Mouse (Mus musculus) intestine, postnatal 0 days (tissue): Measurements from ENCODE around the gene Adgrf3. TPM values are rescaled to one million over a fixed set of nuclear protein-coding genes. Genes with fewer than 3 reads are reported as not detected.

Source experiments
- ATAC-seq: fragments of 200-750 bp; cut with Nextera tagmentation; 2 replicates; pipeline ENCODE4 v1.8.0; 2017; ENCODE audit warnings: mild to moderate bottlenecking, moderate TSS enrichment, moderate library complexity
- H3K27ac ChIP-seq: fragments of 300-500 bp; sonication (generic); 2 replicates; pipeline ENCODE4 v1.5.1; 2014; ENCODE audit warnings: mild to moderate bottlenecking, low read depth, low read length, moderate library complexity
- H3K27me3 ChIP-seq: fragments of 300-500 bp; sonication (generic); replicated peaks from 2 replicates; pipeline ENCODE4 v1.6.1; 2014; ENCODE audit warnings: low read length, mixed read lengths; ENCODE audit not compliant: control insufficient read depth, insufficient read depth
- H3K36me3 ChIP-seq: fragments of 300-500 bp; sonication (generic); 2 replicates; pipeline ENCODE4 v1.6.1; 2014; ENCODE audit warnings: mild to moderate bottlenecking, moderate library complexity; ENCODE audit not compliant: control insufficient read depth, insufficient read depth
- H3K4me1 ChIP-seq: fragments of 300-500 bp; sonication (generic); replicated peaks from 2 replicates; pipeline ENCODE4 v1.6.1; 2014; ENCODE audit warnings: antibody characterized with exemption, low read length, mixed read lengths; ENCODE audit not compliant: control insufficient read depth, insufficient read depth
- H3K4me2 ChIP-seq: fragments of 300-500 bp; sonication (generic); replicated peaks from 2 replicates; pipeline ENCODE4 v1.6.1; 2014; ENCODE audit warnings: low read depth, mild to moderate bottlenecking, moderate library complexity
- H3K4me3 ChIP-seq: fragments of 300-500 bp; sonication (generic); 2 replicates; pipeline ENCODE4 v1.5.1; 2014; ENCODE audit warnings: low read depth, low read length
- H3K9ac ChIP-seq: fragments of 300-500 bp; sonication (generic); 2 replicates; pipeline ENCODE4 v1.6.1; 2014; ENCODE audit warnings: mild to moderate bottlenecking, low read depth, low read length
- H3K9me3 ChIP-seq: fragments of 300-500 bp; sonication (generic); 2 replicates; pipeline ENCODE4 v1.6.1; 2016; ENCODE audit warnings: mixed run types; ENCODE audit not compliant: control insufficient read depth
- CTCF ChIP-seq: sonication (generic); IDR thresholded peaks from 2 replicates; pipeline ENCODE4 v1.5.1; 2016; ENCODE audit warnings: low read depth, mild to moderate bottlenecking, control low read depth, antibody characterized with exemption, moderate library complexity
- WGBS: fragments of 180-500 bp; shearing (Covaris S2); extraction: QIAGEN DNeasy Blood & Tissue Kit; methylation state at CpG from one replicate; pipeline ENCODE4 v1.1.7; 2014; 5-methylcytosine and 5-hydroxymethylcytosine counted together
- polyA plus RNA-seq: library from polyadenylated mRNA; unstranded; fragments of >200 nt; fragmentation: Nextera tagmentation; extraction: Ambion mirVana; gene quantifications from 2 replicates; pipeline ENCODE4 v1.2.1, GENCODE M21; 2015

Gene Adgrf3
- polyA plus RNA-seq, 1 experiment from 2014 or later, result 0.07 TPM

DNA sequence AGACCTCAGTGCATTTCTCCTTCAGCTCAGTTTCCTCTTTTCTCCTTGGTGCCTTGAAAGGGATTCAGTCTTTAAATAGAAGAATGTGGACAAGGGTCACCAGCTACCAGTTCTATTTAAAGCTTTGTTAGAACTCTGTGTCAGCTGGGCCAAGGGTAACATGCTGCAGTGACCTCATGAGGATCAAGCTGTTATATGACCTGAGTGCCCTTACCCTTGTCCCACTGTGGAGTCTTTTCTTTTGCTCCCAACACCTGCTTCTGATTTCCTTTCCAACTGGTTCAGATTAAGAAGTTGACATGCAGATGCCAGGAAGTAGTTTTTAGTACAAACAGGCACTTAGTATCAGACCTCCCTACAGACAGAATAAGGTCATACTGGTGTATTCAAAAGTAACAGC lies 33.4 kb downstream of the Adgrf3 start:
- peak overlapping the region; percentile 62; the same call in 1 of the 2 replicates for H3K27ac ChIP-seq
- ATAC-seq, result no peak
- no peak overlapping the region for H3K4me2 ChIP-seq
- no peak overlapping the region for H3K4me3 ChIP-seq
- no peaks in the 10 kb centered on the region for H3K9me3 ChIP-seq
- H3K4me1 ChIP-seq, result no peaks in the 10 kb centered on the region
- no peak overlapping the region for H3K9ac ChIP-seq
- no peak for TF ChIP-seq CTCF
- no peaks in the 10 kb centered on the region for H3K27me3 ChIP-seq
- peaks cover 53% of the 10 kb centered on the region for H3K36me3 ChIP-seq

DNA sequence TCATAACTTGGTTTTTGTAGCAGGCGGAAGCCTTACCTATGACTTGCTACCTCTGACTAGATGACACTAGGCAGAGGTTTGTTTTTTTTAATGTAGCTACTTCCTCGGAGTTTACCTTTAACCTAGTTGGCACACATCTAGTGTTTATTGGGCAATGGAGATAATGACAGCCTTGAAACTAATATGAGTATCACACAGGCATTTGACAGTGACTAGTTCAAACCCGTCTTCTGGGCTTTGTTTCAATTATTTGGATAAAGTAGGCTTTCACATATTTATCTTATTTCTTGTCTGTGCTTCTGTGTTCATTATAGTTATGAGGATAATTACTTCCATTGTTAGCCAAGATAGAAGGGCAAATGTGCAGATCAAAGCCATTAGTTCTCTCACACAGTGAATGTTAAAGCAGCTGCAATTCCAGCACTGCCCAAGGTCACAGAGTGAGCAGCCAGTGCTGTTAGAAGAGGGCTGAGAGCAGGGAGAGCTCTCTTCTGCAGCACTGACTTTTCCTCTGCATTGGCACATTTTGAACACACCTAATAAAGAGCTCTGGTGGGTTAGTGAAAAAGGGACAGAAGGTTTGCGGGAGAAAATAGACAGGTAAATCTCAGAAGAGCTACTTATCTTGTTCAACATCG lies 35.1 kb downstream of the Adgrf3 start:
- Histone ChIP-seq H3K27ac (peak overlapping the region; percentile 78), H3K36me3 (peaks cover 39% of the 10 kb centered on the region), H3K27me3 (no peaks in the 10 kb centered on the region), H3K4me3 (no peak overlapping the region), H3K4me2 (no peak overlapping the region), H3K9ac (no peak overlapping the region), H3K9me3 (no peaks in the 10 kb centered on the region), H3K4me1 (no peaks in the 10 kb centered on the region)
- peak; percentile 76 for ATAC-seq
- 55% methylated on average over 5 of the region's 5 CpGs for WGBS
- TF ChIP-seq CTCF, result no peak

DNA sequence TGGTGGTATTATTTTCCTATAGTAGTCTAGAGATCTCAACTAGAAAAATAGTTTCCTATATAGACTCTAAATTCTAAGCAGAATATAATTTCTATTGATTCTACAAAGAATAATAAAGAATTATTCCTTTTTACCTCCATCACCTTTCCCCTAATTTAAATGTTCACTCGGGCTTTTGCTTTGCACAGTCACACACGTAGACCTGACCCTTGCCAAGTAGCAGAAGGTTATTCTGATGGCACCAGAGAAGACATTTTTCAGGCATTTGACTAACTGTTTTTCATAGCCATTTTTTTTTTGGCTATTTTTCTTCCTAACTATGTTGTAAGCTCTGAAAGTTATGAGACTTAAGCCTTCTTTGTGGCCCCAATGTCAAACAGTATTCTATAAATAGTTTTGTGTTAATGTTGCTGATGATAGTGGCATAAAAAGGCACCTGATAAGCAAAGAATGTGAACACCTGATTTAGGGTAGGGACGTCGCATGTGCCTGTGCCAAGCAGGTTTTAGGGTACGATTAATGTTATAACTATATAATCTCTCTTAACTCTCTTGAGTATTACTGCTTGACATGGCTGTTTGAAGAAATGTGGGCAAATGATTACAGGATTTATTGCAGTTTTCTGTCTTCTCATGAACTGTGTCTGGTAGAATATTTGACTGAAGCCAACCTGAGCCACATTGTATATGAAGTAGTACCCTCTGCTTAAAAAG lies 40.1 kb downstream of the Adgrf3 start:
- Histone ChIP-seq H3K9me3 (no peaks in the 10 kb centered on the region), H3K4me1 (no peaks in the 10 kb centered on the region), H3K9ac (no peak overlapping the region), H3K36me3 (peaks cover 12% of the 10 kb centered on the region), H3K27ac (peak overlapping the region; percentile 35), H3K27me3 (no peaks in the 10 kb centered on the region), H3K4me2 (no peak overlapping the region), H3K4me3 (no peak overlapping the region)
- WGBS, result 52% methylated on average over 5 of the region's 5 CpGs
- TF ChIP-seq CTCF, result no peak
- no peak for ATAC-seq

DNA sequence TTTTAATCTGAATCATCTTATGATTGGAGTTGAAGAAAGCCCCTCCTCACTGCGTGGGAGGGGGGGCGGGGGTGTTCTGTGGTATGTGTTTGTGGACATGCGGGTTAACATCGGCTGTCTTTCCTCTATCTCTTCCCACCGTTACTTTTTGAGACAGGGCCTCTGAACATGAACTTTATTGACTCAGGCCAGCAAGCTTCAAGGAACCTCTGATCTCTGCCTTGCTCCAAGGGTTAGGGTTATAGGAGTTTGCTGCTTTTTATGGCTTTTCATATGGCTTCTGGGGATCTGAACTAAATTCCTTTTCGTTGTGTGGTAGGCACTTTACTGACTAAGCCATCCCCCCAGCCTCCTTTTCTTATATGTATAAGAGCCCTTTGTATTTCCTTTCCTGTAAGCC lies 43.2 kb downstream of the Adgrf3 start:
- peak; percentile 69 for ATAC-seq
- Histone ChIP-seq H3K27ac (peak overlapping the region; percentile 70), H3K9ac (no peak overlapping the region), H3K36me3 (no peaks in the 10 kb centered on the region), H3K4me1 (0 out of 2 replicates have a peak, but pooled peaks cover 9% of the 10 kb centered on the region), H3K4me2 (peak overlapping the region; percentile 44), H3K4me3 (no peak overlapping the region), H3K9me3 (no peaks in the 10 kb centered on the region), H3K27me3 (no peaks in the 10 kb centered on the region)
- 46% methylated on average over 6 of the region's 6 CpGs for WGBS
- no peak for TF ChIP-seq CTCF

DNA sequence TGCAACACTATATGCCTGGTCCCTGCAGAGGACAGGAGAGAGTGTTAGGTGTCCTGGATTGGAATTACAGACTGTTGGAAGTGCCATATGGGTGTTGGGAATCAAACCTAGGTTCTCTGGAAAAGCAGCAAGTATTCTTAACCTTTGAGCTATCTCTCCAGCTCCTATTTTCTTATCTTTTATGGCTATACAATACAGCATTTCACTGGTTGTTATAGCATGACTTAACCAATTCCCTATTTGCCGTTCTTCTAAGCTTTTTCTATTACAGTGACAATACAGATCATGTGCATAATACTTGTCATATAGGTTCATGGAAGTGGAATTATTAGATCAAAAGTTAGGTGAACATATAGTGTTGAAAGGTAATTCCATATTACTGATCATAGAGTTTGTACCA lies 43.7 kb downstream of the Adgrf3 start:
- H3K9ac ChIP-seq, result no peak overlapping the region
- peak overlapping the region; percentile 70 for H3K27ac ChIP-seq
- peak; percentile 70 for ATAC-seq
- 0 out of 2 replicates have a peak, but pooled peaks cover 9% of the 10 kb centered on the region for H3K4me1 ChIP-seq
- 38% methylated on average over 1 of the region's 1 CpGs for WGBS
- no peak overlapping the region for H3K4me3 ChIP-seq
- H3K27me3 ChIP-seq, result no peaks in the 10 kb centered on the region
- TF ChIP-seq CTCF, result no peak
- H3K36me3 ChIP-seq, result no peaks in the 10 kb centered on the region
- H3K4me2 ChIP-seq, result peak overlapping the region; percentile 44; the same call in 1 of the 2 replicates
- H3K9me3 ChIP-seq, result no peaks in the 10 kb centered on the region

- H3K9ac ChIP-seq, result no peak overlapping the region
- WGBS, result 71% methylated on average over 6 of the region's 6 CpGs
- TF ChIP-seq CTCF, result no peak
Measured at GRCm38 (mm10) chr5:30159601-30160000, 45.9 kb downstream of the Adgrf3 start.

More at GRCm38 (mm10) chr5:30159601-30160000, 45.9 kb downstream of the Adgrf3 start:
- H3K4me1 ChIP-seq, result 0 out of 2 replicates have a peak, but pooled peaks cover 9% of the 10 kb centered on the region
- H3K27me3 ChIP-seq, result no peaks in the 10 kb centered on the region
- H3K9me3 ChIP-seq, result no peaks in the 10 kb centered on the region
- H3K36me3 ChIP-seq, result no peaks in the 10 kb centered on the region
- H3K4me3 ChIP-seq, result no peak overlapping the region
- 0 out of 2 replicates have a peak overlapping the region, but pooled peaks have one; percentile 9 for H3K4me2 ChIP-seq
- no peak for ATAC-seq
- H3K27ac ChIP-seq, result no peak overlapping the region
